Mouse (Mus musculus): ENCODE data around the gene Bhmt2.

Gene Bhmt2

DNA sequence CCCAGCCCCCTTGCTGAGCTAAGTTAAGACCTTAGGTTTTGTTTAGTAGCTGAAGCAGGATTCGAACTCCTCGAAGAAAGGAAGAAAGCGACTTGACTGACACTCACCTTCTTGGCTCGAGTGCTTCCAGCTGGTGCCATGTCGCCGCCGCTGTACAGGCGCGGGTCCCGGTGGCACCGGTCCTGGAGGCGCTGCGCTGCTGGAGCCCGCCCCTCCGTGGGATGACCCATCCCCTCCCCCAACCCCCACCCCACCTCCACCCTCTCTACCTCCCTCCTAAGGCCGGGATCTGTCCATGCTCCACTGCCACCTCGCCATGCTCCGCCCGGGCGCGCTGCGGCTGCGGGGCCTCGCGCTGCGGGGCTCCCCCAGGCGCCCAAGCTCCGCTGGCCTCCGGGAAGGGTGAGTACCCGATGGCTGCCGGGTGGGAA lies at the start of gene Bhmt2, which contains the start of gene Dmgdh:
Gene Bhmt2, minus strand, starts transcription at position 172 of the 431 bp plus-strand sequence.
Gene Dmgdh, plus strand, starts transcription at position 303 of the 431 bp plus-strand sequence.
- no peak for DNase-seq (ENCODE audit: low spot score in 2 of 2)

DNA sequence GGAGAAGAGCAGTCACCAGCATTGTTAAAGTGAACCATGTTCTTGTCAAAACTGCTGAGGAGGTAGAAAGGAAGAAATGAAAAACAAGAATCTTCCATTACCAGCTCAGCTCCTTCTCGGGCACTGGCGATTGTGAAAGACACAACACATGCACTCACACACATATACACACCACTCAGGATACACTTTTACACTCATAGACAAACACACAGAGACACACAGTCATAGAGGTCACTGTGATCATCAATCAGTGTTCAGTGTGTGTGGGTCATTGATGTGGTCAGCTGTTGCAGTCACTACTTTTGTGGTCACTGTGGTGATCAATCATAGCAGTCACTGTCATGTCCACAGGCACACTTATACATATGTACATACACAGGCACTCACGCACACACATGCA lies 49.4 kb upstream of the Bhmt2 start:
- DNase-seq (ENCODE audit: low spot score in 2 of 2) = no peak

DNA sequence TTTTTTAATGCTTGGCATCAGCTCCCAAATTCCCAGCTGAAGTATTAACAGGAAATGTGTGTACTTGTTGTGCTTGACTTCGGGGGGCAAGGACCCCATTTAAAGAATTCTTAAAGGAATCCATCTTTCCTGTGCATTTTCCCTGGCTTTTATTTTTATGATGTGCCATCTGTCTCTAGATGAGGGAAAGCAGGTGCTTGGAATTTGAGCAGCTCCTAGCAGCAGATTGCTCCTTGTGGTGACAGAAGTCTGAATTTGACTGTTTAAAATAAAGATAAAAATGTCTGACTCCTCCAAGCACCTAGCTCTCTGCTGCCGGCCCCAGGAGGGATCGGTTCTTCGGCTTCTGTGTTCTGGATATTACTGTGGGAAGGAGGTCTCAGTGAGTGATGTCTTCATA lies 47.8 kb upstream of the Bhmt2 start:
- no peak for DNase-seq (ENCODE audit: low spot score in 2 of 2)

DNA sequence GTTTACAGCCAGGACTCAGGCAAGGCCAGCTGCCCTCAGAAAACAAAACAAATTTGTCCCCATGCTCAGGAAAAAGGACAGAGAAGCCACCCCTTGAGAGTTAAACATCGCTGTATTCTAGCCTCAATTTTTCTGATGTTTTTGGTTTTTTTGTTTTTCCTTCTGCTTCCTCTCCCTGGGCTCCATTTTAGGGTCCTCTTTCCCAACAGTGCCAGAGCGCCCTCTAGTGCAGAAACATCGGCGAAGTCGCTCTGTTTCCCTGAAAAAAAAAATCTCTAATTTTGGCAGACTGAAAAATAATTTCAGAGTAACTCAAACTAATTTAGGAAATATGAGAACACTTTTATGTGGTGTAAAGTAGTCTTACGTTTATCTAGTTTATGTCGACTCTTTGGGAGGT lies 44.8 kb upstream of the Bhmt2 start:
- peak in 1 of 2 experiments; percentile 20 for DNase-seq (ENCODE audit: low spot score in 2 of 2)

DNA sequence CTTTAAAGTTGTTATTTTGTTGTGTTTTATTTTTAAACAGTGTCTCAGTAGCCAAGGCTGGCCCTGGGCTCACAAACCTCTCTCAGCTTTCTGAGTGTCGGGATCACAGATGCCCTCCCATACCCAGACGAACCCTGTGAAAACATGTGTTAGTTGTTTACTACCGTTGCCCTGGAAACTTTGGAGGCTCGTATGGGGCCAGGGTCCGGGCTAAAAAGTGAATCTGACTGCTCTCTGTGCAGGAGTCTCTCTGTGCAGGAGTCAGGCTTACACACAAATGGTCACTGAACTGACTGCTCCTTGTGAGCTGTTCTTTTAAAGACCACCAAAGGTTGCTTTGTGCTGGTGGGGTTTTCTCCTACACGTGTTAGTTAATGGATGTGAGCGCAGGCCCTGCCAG lies 43.0 kb upstream of the Bhmt2 start:
- no peak for DNase-seq (ENCODE audit: low spot score in 2 of 2)

DNA sequence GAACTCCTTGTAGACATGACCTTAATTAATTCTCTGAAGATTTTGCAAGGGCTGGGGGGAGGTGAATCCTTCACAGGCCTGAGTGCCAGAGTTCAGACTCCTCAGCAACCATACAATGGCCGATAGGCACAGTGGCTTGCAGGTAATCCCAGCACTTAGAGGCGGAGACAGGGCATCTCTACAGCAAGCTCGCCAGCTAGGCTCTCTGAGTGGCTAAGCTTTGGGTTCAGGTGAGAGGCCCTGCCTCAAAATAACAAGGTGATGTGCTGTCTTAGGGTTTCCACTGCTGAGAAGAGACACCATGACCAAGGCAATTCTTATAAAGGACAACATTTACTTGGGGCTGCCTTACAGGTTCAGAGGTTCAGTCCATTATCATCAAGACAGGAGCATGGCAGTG lies 39.7 kb upstream of the Bhmt2 start:
- no peak for DNase-seq (ENCODE audit: low spot score in 2 of 2)

DNA sequence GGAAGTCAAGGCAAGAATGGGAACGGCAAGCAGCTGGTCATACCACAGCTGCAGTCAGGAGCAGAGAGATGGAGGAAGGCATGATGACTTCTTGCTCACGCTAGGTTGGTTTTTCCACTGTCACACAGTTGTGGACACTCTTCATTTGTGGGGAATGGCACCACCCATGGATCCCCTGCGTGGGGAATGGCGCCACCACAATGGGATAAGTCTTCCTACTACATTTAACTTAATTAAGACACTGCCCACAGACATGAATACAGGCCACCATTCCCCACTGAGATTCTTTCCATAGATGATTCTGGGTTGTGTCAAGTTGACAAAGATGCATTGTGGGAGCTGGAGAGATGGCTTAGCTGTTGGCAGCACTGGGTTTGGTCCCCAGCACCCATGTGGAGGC lies 38.3 kb upstream of the Bhmt2 start:
- DNase-seq (ENCODE audit: low spot score in 2 of 2) = no peak

DNA sequence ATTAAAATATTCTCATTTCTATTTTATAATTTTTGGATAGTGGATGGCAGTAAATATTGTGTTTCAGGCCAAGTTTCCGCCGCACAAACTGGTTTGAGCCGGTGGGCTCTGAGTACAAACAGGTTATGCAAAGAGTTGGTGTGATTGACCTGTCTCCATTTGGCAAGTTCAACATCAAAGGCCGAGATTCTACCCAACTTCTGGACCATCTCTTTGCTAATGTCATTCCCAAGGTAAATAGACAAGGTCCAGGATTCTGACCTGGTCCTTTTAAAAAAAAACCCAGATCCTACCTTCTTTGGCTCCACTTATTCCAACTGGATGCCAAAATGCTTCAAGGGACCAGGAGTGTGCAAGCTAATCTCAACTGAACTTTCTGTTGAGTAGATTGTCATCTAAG lies 37.1 kb upstream of the Bhmt2 start:
- DNase-seq (ENCODE audit: low spot score in 2 of 2) = no peak

DNA sequence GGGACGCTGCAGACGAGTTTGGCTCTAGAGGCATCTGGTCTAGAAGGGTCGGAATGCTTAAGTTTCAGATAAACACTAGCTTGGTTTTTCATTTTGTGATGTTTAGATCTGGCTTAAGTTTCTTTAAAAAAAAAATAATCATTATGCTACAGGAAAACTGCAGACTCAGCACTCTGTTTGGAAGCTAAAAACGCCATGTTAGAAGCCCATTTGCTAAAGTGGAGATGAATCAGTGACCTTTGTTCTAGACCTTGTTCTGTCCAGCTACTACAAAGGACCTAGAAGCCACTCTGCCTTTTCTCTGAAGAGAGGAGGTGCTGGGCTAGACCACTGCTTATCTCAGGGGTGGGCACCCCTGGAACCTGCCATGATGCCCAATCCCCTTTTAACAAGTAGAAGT lies 36.2 kb upstream of the Bhmt2 start:
- no peak for DNase-seq (ENCODE audit: low spot score in 2 of 2)

DNA sequence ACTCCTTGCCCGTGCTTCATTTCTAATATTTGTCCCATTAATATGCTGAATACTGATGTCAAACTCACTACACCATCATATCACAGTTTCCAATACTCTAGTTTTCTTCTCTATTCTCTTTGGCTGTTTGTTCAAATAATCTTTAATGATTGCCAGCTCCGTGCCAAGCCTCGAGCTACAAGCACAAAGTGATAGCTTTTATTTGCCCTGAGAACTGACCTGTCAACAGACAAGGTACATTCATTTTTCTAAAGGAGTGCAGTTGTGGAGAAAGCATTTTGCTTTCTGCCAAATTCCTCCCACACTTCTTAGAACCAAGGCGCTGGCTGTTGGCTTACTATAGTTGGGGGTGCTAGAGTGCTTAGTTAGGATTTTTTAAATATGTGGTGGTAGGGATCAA lies 33.2 kb upstream of the Bhmt2 start:
- DNase-seq (ENCODE audit: low spot score in 2 of 2) = no peak

DNA sequence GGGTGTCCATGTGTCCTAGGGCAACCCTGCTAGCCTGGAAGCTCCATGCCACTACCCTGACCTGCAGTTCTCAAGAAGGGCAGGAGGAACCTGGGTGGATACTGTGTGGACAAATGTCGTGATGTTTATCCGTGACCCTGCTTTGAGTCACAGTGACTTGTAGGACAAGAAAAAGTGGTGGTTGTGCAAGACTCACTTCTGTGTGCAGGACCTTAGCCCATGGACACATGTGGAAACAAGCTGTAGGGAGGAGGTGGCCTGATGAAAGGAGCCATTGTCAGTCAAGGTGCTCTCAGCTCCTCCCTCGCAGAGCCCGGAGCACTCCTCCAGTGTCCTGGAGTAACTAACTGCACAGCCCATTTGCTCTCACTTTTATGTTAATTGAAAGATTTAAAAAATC lies 31.6 kb upstream of the Bhmt2 start:
- no peak for DNase-seq (ENCODE audit: low spot score in 2 of 2)

DNA sequence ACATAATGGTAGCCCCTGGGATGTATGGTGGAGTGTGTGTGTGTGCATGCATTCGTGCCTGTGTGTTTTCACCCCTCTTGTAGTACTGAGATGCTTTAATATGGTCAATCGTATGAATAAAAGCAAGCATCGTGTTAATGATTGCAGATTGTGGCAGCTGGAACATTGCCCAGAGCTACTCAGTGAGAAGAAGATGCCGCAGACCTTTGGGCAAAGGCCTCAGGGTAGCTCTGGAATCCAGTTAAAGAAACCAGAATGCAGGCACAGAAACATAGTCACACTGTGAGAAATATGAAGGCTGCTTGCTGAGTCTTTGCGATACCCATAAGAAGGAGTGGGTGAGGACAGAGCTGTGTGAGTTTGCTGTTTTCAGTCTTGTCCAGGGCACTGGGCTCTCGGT lies 24.8 kb upstream of the Bhmt2 start:
- no peak for DNase-seq (ENCODE audit: low spot score in 2 of 2)

DNA sequence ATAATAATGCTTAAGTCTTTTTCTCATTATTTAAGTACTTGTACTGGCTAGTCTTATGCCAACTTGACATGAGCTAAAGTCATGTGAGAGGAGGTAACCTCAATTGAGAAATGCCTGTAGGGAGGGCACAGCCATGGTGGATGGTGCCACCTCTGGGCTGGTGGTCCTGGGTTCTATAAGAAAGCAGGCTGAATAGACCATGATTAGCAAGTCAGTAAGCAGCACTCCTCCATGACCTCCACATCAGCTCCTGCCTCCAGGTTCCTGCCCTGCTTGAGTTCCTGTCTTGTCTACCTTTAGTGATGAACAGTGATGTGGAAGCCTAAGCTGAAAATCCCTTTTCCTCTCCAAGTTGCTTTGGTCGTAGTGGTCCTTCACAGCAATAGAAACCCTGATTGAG lies 16.7 kb upstream of the Bhmt2 start:
- DNase-seq (ENCODE audit: low spot score in 2 of 2) = no peak

DNA sequence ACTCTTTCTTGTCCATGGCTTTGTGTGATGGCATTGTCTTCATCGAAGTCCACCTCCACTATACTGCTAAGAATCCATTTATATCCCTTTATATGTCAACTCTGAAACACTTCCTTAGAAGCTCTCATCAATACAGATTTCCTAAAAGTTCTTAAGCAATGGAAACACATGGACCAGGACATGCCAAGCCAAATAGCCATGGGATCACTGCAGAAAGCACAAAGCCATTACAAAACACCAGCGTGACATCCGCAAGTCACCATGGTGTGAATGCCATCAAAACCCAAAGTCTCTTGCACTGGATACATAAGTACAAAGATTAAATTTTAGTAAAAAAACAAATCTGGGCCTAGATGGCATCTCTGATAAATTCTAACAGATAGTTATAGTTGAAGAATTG lies 15.5 kb upstream of the Bhmt2 start:
- DNase-seq (ENCODE audit: low spot score in 2 of 2) = no peak

DNA sequence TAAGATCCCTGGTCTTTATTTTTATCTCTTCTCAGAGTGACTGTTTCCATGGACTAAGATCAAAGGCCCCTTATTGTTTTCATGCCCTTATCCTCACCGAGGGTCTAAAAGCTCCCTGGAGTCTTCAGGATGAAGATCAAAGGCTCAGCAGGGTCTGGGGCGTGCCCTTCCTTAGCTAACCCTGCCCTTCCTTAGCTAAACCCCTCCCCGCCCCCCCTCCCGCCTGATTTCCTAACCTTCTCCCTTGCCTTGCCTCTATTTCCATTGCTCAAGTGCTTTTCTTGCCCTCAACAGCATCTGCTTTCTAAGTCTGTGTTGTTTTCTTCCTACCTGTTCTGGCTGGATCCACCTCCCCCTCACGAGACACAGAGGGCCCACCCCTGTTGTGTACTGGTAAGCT lies 13.2 kb upstream of the Bhmt2 start:
- no peak for DNase-seq (ENCODE audit: low spot score in 2 of 2)

DNA sequence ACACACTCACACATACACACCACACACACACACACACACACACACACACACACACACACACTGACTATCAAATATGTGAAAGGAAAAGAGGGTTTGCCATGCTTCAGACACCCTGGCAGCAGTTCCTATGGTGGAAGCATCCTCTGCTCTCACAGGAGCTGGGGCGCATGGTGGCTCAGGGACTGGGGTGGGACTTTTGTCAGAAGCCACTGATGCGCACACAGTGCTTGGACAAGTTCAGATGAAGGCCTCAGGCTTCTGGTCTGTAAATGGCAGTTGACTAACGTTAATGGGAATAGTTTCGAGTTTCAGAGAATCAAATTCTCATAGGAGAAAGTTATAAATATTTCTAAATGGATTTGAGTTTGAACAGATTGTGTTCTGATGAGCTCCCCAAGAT lies 11.1 kb upstream of the Bhmt2 start:
- no peak for DNase-seq (ENCODE audit: low spot score in 2 of 2)

DNA sequence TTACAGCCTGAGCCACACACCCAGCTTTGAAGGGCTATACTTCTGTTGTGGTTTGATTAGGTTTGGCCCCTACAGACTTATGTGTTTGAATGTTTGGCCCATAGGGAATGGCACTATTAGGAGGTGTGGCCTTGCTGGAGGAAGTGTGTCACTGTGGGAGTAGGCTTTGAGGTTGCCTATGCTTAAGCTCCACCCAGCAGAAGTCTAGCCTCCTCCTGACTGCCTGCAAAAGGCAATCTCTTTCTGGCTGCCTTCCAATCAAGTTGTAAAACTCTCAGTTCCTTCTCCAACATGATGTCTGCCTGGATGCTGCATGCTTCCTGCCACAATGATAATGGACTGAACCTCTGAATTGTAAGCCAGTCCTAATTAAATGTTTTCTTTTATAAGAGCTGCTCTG lies 9.2 kb upstream of the Bhmt2 start:
- DNase-seq (ENCODE audit: low spot score in 2 of 2) = no peak

DNA sequence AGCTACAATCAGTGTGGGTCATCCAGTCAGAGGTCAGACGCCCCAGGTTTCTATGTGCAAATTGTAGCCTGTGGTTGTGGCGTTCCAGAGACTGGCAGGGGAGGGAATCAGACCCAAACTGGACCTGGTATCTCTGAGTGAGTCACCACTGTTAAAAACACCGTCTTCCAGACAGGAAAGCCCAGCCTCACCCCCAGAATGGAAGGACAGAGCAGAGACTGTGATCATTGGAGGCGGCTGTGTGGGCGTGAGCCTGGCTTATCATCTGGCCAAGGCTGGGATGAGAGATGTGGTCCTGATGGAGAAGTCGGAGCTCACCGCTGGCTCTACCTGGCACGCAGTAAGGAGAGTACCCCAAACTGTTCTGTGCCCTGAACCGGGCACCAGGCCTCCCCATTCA lies 2.8 kb upstream of the Bhmt2 start:
- no peak for DNase-seq (ENCODE audit: low spot score in 2 of 2)

DNA sequence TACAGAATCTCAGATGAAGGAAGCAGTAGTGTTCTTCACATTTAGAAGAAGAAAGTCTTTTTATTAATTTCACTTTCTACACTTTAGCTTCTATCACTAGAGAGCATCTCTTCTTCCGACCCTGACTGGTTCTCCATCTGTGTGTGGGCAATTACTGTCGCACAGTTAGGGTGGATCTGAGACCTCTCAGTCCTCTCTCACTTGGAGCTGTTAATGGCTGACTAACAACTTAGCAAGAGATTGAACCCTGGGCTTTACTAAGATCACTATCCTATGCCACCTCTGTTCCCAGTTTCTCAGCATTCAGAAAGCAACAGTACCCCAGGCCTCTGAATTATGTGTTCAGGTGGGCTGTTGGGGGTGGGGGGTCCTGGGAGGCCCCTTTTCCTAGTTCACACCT lies 806 bp downstream of the Bhmt2 start:
- DNase-seq (ENCODE audit: low spot score in 2 of 2) = no peak

DNA sequence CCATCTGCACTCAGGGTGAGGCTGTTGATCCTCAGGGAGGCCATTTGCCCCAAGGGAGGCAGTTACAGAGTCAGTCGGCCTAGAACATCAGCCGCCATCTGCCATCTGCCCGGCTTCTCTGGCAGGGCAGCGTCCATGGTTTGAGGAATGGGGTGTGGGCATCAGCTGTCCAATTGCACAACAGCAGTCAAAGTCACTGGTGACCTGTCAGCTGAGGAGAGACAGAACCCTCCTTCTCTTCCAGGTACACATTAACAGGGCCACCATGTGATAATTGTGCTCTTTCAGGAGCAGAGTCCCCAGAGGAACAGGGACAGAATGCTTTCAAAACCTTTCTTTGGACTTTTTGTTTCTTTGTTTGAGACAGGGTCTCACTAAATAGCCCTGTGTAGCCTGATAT lies 1.7 kb downstream of the Bhmt2 start:
- DNase-seq (ENCODE audit: low spot score in 2 of 2) = no peak

DNA sequence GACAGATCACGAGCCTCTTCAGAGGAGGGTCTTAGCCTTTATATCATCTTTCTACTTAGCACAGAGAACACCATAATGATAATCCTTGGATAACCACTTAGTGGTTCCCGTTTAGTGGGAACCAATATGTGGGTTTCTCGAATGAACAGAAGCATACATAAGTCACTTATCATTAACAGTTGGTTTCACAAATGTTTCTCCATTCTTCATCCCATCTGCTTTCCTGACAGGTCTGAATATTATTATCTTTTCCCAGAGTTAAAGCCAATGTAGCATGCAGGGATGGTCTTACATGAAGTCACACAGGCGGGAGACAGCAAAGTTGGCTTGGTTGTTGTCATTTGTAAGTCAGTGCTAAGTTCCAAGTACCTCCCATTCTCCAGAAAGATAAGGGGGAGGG lies 6.5 kb downstream of the Bhmt2 start:
- DNase-seq (ENCODE audit: low spot score in 2 of 2) = no peak

DNA sequence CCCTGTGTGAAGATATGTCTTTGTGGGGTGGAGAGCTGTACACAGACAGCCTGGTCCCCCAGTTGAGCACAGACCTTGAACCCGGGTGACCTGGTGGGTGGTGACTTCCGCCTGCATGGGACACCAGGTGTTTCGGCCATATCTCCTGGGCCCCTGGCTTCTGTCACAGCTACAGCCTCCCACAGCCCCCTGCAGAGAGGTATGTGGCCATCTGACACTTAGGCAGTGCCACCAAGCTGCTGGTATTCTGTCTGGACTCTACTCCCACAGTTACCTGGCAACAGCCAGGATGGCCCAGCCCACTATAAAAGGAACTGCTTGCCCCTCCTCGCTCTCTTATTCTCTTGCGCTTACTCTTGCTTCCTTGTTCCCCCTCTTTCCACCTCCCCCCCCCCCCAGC lies 16.2 kb downstream of the Bhmt2 start:
- DNase-seq (ENCODE audit: low spot score in 2 of 2) = no peak

DNA sequence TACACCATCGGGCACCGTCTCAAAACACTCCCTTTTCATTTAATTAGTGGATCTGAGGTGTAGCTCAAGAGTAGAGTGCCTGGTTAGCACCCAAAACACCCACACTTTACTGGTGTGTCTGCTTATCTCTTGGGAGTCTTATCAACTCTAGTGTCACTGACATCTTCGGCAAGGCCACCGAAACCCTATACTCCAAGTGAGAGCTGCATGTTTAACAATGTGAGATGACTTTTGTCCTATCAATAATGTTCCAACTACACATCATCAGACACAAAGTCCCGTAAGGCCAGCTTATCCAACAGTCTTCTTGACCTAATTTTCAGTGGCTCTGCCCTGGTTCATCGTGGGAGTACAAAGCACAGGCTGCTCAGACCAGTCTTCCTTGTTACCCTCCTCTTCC lies 20.7 kb downstream of the Bhmt2 start:
- DNase-seq (ENCODE audit: low spot score in 2 of 2) = no peak

DNA sequence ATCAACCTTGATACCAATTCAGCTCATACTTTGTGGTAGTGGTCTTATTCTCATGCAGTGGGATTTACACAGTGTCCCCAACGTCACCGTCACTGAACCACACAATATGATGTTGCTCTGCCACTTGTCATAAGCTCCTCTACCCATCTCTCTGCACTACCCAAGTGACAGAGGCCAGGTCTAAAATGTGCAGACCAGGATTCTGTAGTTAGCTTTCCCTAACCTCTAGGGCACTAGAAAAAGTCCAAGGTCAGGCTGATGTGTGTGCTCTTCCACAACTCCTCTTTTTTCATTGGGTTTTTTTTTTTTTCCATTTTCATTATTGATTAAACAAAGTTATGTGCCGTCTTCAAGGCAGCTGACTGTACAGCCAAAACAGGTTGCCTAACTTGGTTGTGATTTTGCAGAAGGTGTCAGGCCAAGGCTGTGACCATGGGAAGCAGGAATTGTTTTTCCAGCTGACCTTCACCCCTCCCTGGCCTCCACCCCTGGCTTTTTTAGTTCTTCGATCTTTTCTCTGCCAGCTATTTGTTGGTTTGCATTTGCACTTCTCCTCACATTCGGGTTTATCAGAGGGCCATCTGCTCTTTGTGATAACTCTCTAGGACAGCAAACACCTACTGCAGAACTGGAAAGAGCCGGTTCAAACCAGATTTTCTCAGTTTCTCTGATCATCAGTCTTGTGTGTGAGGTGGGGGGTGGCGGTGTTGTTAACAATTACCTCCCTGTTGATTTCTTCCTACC lies 25.5 kb downstream of the Bhmt2 start:
- no peak for DNase-seq (ENCODE audit: low spot score in 2 of 2)
